Mouse (Mus musculus): ENCODE data around the gene Ldlrad3.

DNA sequence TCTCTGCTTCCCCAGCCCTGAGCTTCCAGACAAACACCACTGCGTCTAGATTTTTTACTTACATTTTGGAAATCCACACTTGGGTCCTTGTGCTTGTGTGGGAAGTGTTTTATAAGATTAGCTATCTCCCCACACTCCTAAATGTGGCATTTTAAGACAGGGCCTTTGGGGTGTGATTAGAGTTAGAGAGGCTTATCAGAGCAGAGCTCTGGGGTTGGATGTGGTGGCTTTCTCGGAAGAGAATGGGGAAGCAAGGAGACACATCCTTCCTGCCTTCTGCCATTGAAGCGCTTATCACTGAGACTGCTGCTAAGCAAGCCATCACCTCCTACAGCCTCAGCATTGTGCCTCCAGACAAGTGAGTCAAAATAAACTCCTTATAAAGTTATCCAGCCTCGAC, 8.1 kb upstream of the Ldlrad3 start:
- no peak for TF ChIP-seq CTCF (IDR thresholded peaks at IDR 0.05; ENCODE audit: extremely low read depth, insufficient read length, insufficient replicate concordance, low read depth, low read length)
- no peak for TF ChIP-seq POLR2A (IDR thresholded peaks at IDR 0.05; ENCODE audit: low read depth, low read length)
